Mouse (Mus musculus) CH12.LX (cell line): Measurements from ENCODE around the gene Mrpl33.

Source experiments
- CTCF ChIP-seq, 2 experiments: IDR thresholded peaks in 1 of 2; conservative IDR thresholded peaks in 1 of 2; 2 replicates each; pipeline ENCODE4 v1.5.1; 2011 to 2012; ENCODE audit warnings: low read depth in 2 of 2, low read length in 2 of 2, improper control_type of control experiment in 1 of 2, inconsistent platforms in 1 of 2, mild to moderate bottlenecking in 1 of 2, moderate library complexity in 1 of 2
- EP300 ChIP-seq: IDR thresholded peaks from 2 replicates; pipeline ENCODE4 v1.6.1; 2011; ENCODE audit warnings: low read length, improper control_type of control experiment
- MAZ ChIP-seq: IDR thresholded peaks from 2 replicates; pipeline ENCODE4 v1.6.1; 2012; ENCODE audit warnings: low read depth, mild to moderate bottlenecking, inconsistent platforms, low read length, improper control_type of control experiment, moderate library complexity
- NRF1 ChIP-seq: IDR thresholded peaks from 2 replicates; pipeline ENCODE4 v1.6.1; 2014; ENCODE audit warnings: low read depth, mild to moderate bottlenecking, inconsistent platforms, low read length, improper control_type of control experiment, moderate library complexity
- ZC3H11A ChIP-seq: IDR thresholded peaks from 2 replicates; pipeline ENCODE4 v1.6.1; 2012; ENCODE audit warnings: low read depth, mild to moderate bottlenecking, inconsistent platforms, low read length, improper control_type of control experiment

- no peak for TF ChIP-seq EP300
- TF ChIP-seq CTCF (conservative IDR thresholded peaks at IDR 0.05 in 1 of 2, IDR thresholded peaks at IDR 0.05 in 1 of 2; ENCODE audit: low read depth in 2 of 2, low read length in 2 of 2), result no peak
- TF ChIP-seq NRF1, result no peak
- no peak for TF ChIP-seq ZC3H11A
- TF ChIP-seq MAZ, result no peak
Measured at GRCm38 (mm10) chr5:31585526-31585925, 11.2 kb upstream of the Mrpl33 start.
